ENCODE assay signal across 10 mouse cellular contexts in genomic region chr13:24965846-24966201, GRCm38 (mm10). TPM values are rescaled to one million over a fixed set of nuclear protein-coding genes. Genes with fewer than 3 reads are reported as not detected.
A peak's percentile ranks its signal among the peaks of the same experiment; 100 is the strongest.
DNase-seq lines count a peak whose midpoint lies in the region; ATAC-seq and TF ChIP-seq lines count a peak whose summit lies in the region.
"Had no signal": no experiment of that assay in that cellular context is flagged by ENCODE, and none has a peak within 500 bp of the region (broad histone marks: within the 10 kb centered on the region; RNA-seq: fewer than 3 reads in every experiment).

No protein-coding gene starts in this region.

- peak overlapping the region; percentile 39; the same call in 1 of the 2 replicates for H3K9ac ChIP-seq in embryonic facial prominence, embryonic 14.5 days (ENCODE audit: low read depth, low read length)
- H3K9ac ChIP-seq in intestine, postnatal 0 days (ENCODE audit: low read depth, low read length) = no peak overlapping the region; the same call in 1 of the 2 replicates
- H3K9ac ChIP-seq in neural tube, embryonic 12.5 days = no peak overlapping the region

- peak overlapping the region; percentile 53 for H3K4me2 ChIP-seq in embryonic facial prominence, embryonic 14.5 days (ENCODE audit: low read depth, low read length)
- H3K4me2 ChIP-seq in intestine, postnatal 0 days (replicated peaks; ENCODE audit: low read depth) = peak overlapping the region; percentile 62
- peak overlapping the region; percentile 48 for H3K4me2 ChIP-seq in neural tube, embryonic 12.5 days (replicated peaks)

- 0 out of 2 replicates have a peak, but pooled peaks cover 3% of the 10 kb centered on the region for H3K4me1 ChIP-seq in kidney, adult 2 months (ENCODE audit: control insufficient read depth, insufficient read depth, low read length)
- no peaks in the 10 kb centered on the region for H3K4me1 ChIP-seq in embryonic facial prominence, embryonic 14.5 days (ENCODE audit: control insufficient read depth, insufficient read depth, low read length)
- no peaks in the 10 kb centered on the region for H3K4me1 ChIP-seq in intestine, postnatal 0 days (replicated peaks; ENCODE audit: control insufficient read depth, insufficient read depth, low read length)
- 0 out of 2 replicates have a peak, but pooled peaks cover 4% of the 10 kb centered on the region for H3K4me1 ChIP-seq in neural tube, embryonic 12.5 days

- WGBS in kidney, adult 2 months = 36% methylated on average over 5 of the region's 5 CpGs
- WGBS in embryonic facial prominence, embryonic 14.5 days = 40% methylated on average over 5 of the region's 5 CpGs
- WGBS in intestine, postnatal 0 days = 23% methylated on average over 5 of the region's 5 CpGs
- 42% methylated on average over 5 of the region's 5 CpGs for WGBS in neural tube, embryonic 12.5 days

- no peak for TF ChIP-seq CTCF in kidney, adult 2 months (conservative IDR thresholded peaks at IDR 0.05; ENCODE audit: insufficient read depth, insufficient read length, low read depth, low read length)
- no peak for TF ChIP-seq CTCF in intestine, postnatal 0 days (IDR thresholded peaks at IDR 0.05; ENCODE audit: low read depth)

- no peak for DNase-seq in kidney, adult 2 months
- no peak for DNase-seq in kidney, adult 11 months
- no peak for DNase-seq in embryonic facial prominence, embryonic 14.5 days (ENCODE audit: low spot score)
- DNase-seq in layer of hippocampus, adult 18-20 months (ENCODE audit: low spot score in 2 of 2) = no peak
- no peak for DNase-seq in urinary bladder, postnatal 36 days (ENCODE audit: low spot score in 2 of 2)
- DNase-seq in cerebellum, adult 11-12 months = no peak
- DNase-seq: gastrocnemius, postnatal 14 days had no signal

- H3K27me3 ChIP-seq in kidney, adult 2 months (replicated peaks; ENCODE audit: control insufficient read depth, insufficient read depth, low read length) = no peaks in the 10 kb centered on the region
- H3K27me3 ChIP-seq in embryonic facial prominence, embryonic 14.5 days (replicated peaks; ENCODE audit: control insufficient read depth, insufficient read depth, low read length) = no peaks in the 10 kb centered on the region
- H3K27me3 ChIP-seq in intestine, postnatal 0 days (replicated peaks; ENCODE audit: control insufficient read depth, insufficient read depth, low read length) = no peaks in the 10 kb centered on the region
- no peaks in the 10 kb centered on the region for H3K27me3 ChIP-seq in neural tube, embryonic 12.5 days (replicated peaks)

- 0 out of 2 replicates have a peak overlapping the region, but pooled peaks have one; percentile 29 for H3K4me3 ChIP-seq in kidney, adult 2 months (ENCODE audit: insufficient read depth, low read depth, low read length)
- peak overlapping the region; percentile 23 for H3K4me3 ChIP-seq in embryonic facial prominence, embryonic 14.5 days (ENCODE audit: low read depth, low read length)
- peak overlapping the region; percentile 35 for H3K4me3 ChIP-seq in intestine, postnatal 0 days (ENCODE audit: low read depth, low read length)
- H3K4me3 ChIP-seq in neural tube, embryonic 12.5 days = peak overlapping the region; percentile 16

- no peak for TF ChIP-seq POLR2A in kidney, adult 2 months (IDR thresholded peaks at IDR 0.05; ENCODE audit: low read depth, low read length)

- no peaks in the 10 kb centered on the region for H3K9me3 ChIP-seq in embryonic facial prominence, embryonic 14.5 days (ENCODE audit: control insufficient read depth, low read length)
- H3K9me3 ChIP-seq in intestine, postnatal 0 days (ENCODE audit: control insufficient read depth) = no peaks in the 10 kb centered on the region
- H3K9me3 ChIP-seq in neural tube, embryonic 12.5 days = no peaks in the 10 kb centered on the region
- H3K9me3 ChIP-seq: G1E had no signal

- no peaks in the 10 kb centered on the region for H3K36me3 ChIP-seq in kidney, adult 2 months (ENCODE audit: control insufficient read depth, insufficient read depth, low read length)
- H3K36me3 ChIP-seq in embryonic facial prominence, embryonic 14.5 days (ENCODE audit: control insufficient read depth, insufficient read depth, low read length) = no peaks in the 10 kb centered on the region
- no peaks in the 10 kb centered on the region for H3K36me3 ChIP-seq in intestine, postnatal 0 days (ENCODE audit: control insufficient read depth, insufficient read depth)
- H3K36me3 ChIP-seq in neural tube, embryonic 12.5 days = no peaks in the 10 kb centered on the region
- H3K36me3 ChIP-seq: G1E had no signal

- no peak overlapping the region for H3K27ac ChIP-seq in kidney, adult 2 months (ENCODE audit: insufficient read depth, low read depth, low read length)
- no peak overlapping the region for H3K27ac ChIP-seq in embryonic facial prominence, embryonic 14.5 days (replicated peaks; ENCODE audit: low read depth, low read length)
- no peak overlapping the region for H3K27ac ChIP-seq in intestine, postnatal 0 days (ENCODE audit: low read depth, low read length)
- no peak overlapping the region for H3K27ac ChIP-seq in neural tube, embryonic 12.5 days

- 0 out of 2 replicates have a peak, but pooled peaks have one; percentile 12 for ATAC-seq in embryonic facial prominence, embryonic 14.5 days (ENCODE audit: low read depth)
- ATAC-seq in intestine, postnatal 0 days = no peak
- no peak for ATAC-seq in neural tube, embryonic 12.5 days (ENCODE audit: low FRiP score, low read depth)

RNA-seq across cellular contexts. Expression of gene Gpld1, which starts 22.9 kb away (rescaled TPM):
- polyA plus RNA-seq in kidney, adult 2 months (2012; rRNA removed) = 1.3 and 1.7 TPM in 2 replicates
- polyA plus RNA-seq in embryonic facial prominence, embryonic 14.5 days (2014; fragmentation: Nextera tagmentation; extraction: Ambion mirVana) = 1.7 and 2.2 TPM in 2 replicates
- polyA plus RNA-seq in intestine, postnatal 0 days (2015; fragmentation: Nextera tagmentation; extraction: Ambion mirVana) = 0.59 and 0.65 TPM in 2 replicates
- 0.76 and 0.87 TPM in 2 replicates for polyA plus RNA-seq in neural tube, embryonic 12.5 days (2016; fragmentation: Nextera tagmentation; extraction: Ambion mirVana)
- total RNA-seq in layer of hippocampus, adult 18-20 months (2021) = 10 to 100 TPM; 22.1 to 24.3 TPM

RNA-seq across cellular contexts. Expression of gene Aldh5a1, which starts 28.4 kb away (rescaled TPM):
- 16.5 and 17.6 TPM in 2 replicates for polyA plus RNA-seq in kidney, adult 2 months (2012; rRNA removed)
- 4.3 and 5.6 TPM in 2 replicates for polyA plus RNA-seq in embryonic facial prominence, embryonic 14.5 days (2014; fragmentation: Nextera tagmentation; extraction: Ambion mirVana)
- polyA plus RNA-seq in intestine, postnatal 0 days (2015; fragmentation: Nextera tagmentation; extraction: Ambion mirVana) = 5.0 and 5.4 TPM in 2 replicates
- 8.0 and 9.1 TPM in 2 replicates for polyA plus RNA-seq in neural tube, embryonic 12.5 days (2016; fragmentation: Nextera tagmentation; extraction: Ambion mirVana)
- total RNA-seq in layer of hippocampus, adult 18-20 months (2021) = 10 to 100 TPM; 62.0 to 68.8 TPM
- polyA plus RNA-seq: G1E had no signal

RNA-seq across cellular contexts. Expression of gene Mrs2, which starts 54.4 kb away (rescaled TPM):
- 23.9 and 27.3 TPM in 2 replicates for polyA plus RNA-seq in kidney, adult 2 months (2012; rRNA removed)
- polyA plus RNA-seq in embryonic facial prominence, embryonic 14.5 days (2014; fragmentation: Nextera tagmentation; extraction: Ambion mirVana) = 18.7 and 25.3 TPM in 2 replicates
- 15.0 and 21.2 TPM in 2 replicates for polyA plus RNA-seq in intestine, postnatal 0 days (2015; fragmentation: Nextera tagmentation; extraction: Ambion mirVana)
- polyA plus RNA-seq in neural tube, embryonic 12.5 days (2016; fragmentation: Nextera tagmentation; extraction: Ambion mirVana) = 28.8 and 30.3 TPM in 2 replicates
- total RNA-seq in layer of hippocampus, adult 18-20 months (2021) = 10 to 100 TPM; 55.0 to 61.9 TPM
